Mouse (Mus musculus) intestine, postnatal 0 days (tissue): ENCODE results near the gene Arpc2. TPM values are rescaled to one million over a fixed set of nuclear protein-coding genes. Genes with fewer than 3 reads are reported as not detected.
A peak's percentile ranks its signal among the peaks of the same experiment; 100 is the strongest.

Experiments used
- ATAC-seq: fragments of 200-750 bp; cut with Nextera tagmentation; 2 replicates; pipeline ENCODE4 v1.8.0; 2017; ENCODE audit warnings: mild to moderate bottlenecking, moderate TSS enrichment, moderate library complexity
- H3K27ac ChIP-seq: fragments of 300-500 bp; sonication (generic); 2 replicates; pipeline ENCODE4 v1.5.1; 2014; ENCODE audit warnings: mild to moderate bottlenecking, low read depth, low read length, moderate library complexity
- H3K27me3 ChIP-seq: fragments of 300-500 bp; sonication (generic); replicated peaks from 2 replicates; pipeline ENCODE4 v1.6.1; 2014; ENCODE audit warnings: low read length, mixed read lengths; ENCODE audit not compliant: control insufficient read depth, insufficient read depth
- H3K36me3 ChIP-seq: fragments of 300-500 bp; sonication (generic); 2 replicates; pipeline ENCODE4 v1.6.1; 2014; ENCODE audit warnings: mild to moderate bottlenecking, moderate library complexity; ENCODE audit not compliant: control insufficient read depth, insufficient read depth
- H3K4me1 ChIP-seq: fragments of 300-500 bp; sonication (generic); replicated peaks from 2 replicates; pipeline ENCODE4 v1.6.1; 2014; ENCODE audit warnings: antibody characterized with exemption, low read length, mixed read lengths; ENCODE audit not compliant: control insufficient read depth, insufficient read depth
- H3K4me2 ChIP-seq: fragments of 300-500 bp; sonication (generic); replicated peaks from 2 replicates; pipeline ENCODE4 v1.6.1; 2014; ENCODE audit warnings: low read depth, mild to moderate bottlenecking, moderate library complexity
- H3K4me3 ChIP-seq: fragments of 300-500 bp; sonication (generic); 2 replicates; pipeline ENCODE4 v1.5.1; 2014; ENCODE audit warnings: low read depth, low read length
- H3K9ac ChIP-seq: fragments of 300-500 bp; sonication (generic); 2 replicates; pipeline ENCODE4 v1.6.1; 2014; ENCODE audit warnings: mild to moderate bottlenecking, low read depth, low read length
- H3K9me3 ChIP-seq: fragments of 300-500 bp; sonication (generic); 2 replicates; pipeline ENCODE4 v1.6.1; 2016; ENCODE audit warnings: mixed run types; ENCODE audit not compliant: control insufficient read depth
- CTCF ChIP-seq: sonication (generic); IDR thresholded peaks from 2 replicates; pipeline ENCODE4 v1.5.1; 2016; ENCODE audit warnings: low read depth, mild to moderate bottlenecking, control low read depth, antibody characterized with exemption, moderate library complexity
- WGBS: fragments of 180-500 bp; shearing (Covaris S2); extraction: QIAGEN DNeasy Blood & Tissue Kit; methylation state at CpG from one replicate; pipeline ENCODE4 v1.1.7; 2014; 5-methylcytosine and 5-hydroxymethylcytosine counted together
- polyA plus RNA-seq: library from polyadenylated mRNA; unstranded; fragments of >200 nt; fragmentation: Nextera tagmentation; extraction: Ambion mirVana; gene quantifications from 2 replicates; pipeline ENCODE4 v1.2.1, GENCODE M21; 2015

Gene Arpc2
- polyA plus RNA-seq, 1 experiment from 2014 or later: 529 TPM

DNA sequence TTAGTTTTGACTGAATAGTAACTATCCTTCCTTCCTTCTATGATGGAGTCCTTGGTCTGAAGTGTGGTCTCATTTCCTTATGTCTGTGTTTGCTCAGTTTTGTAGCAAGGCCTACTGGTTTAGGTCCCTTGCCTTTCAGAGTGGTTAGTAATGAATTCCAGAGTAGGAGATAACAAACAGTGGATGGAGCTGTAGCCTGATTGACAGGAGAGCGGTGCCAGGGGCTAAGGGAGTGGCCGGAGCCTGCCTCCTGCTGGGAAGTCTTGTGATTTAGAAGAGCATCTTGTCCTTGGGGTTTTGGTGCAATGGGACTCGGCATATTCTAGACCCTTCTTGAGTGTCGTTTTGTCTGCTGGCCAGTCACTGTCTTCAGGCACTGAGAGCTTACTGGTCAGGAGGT, 20.9 kb downstream of the Arpc2 start:
- ATAC-seq: no peak
- peak; percentile 43 for TF ChIP-seq CTCF
- Histone ChIP-seq H3K9me3 (no peaks in the 10 kb centered on the region), H3K4me2 (no peak overlapping the region), H3K9ac (no peak overlapping the region), H3K27ac (peak overlapping the region; percentile 79), H3K36me3 (peaks cover 81% of the 10 kb centered on the region), H3K4me1 (0 out of 2 replicates have a peak, but pooled peaks cover 5% of the 10 kb centered on the region), H3K27me3 (no peaks in the 10 kb centered on the region), H3K4me3 (no peak overlapping the region)
- 65% methylated on average over 4 of the region's 4 CpGs for WGBS

- no peak for TF ChIP-seq CTCF
- no peak overlapping the region for H3K4me3 ChIP-seq
- no peaks in the 10 kb centered on the region for H3K4me1 ChIP-seq
- no peaks in the 10 kb centered on the region for H3K27me3 ChIP-seq
- H3K9ac ChIP-seq: no peak overlapping the region
- WGBS: 87% methylated on average over 6 of the region's 6 CpGs
- no peak overlapping the region for H3K4me2 ChIP-seq
- no peak overlapping the region for H3K27ac ChIP-seq
- H3K9me3 ChIP-seq: no peaks in the 10 kb centered on the region
- H3K36me3 ChIP-seq: peaks cover 87% of the 10 kb centered on the region
- no peak for ATAC-seq
These were observed 26.6 kb downstream of the Arpc2 start for GRCm38 (mm10) chr1:74262510-74262909.

- no peak for ATAC-seq
- Histone ChIP-seq H3K9me3 (no peaks in the 10 kb centered on the region), H3K4me2 (no peak overlapping the region), H3K27me3 (no peaks in the 10 kb centered on the region), H3K4me1 (no peaks in the 10 kb centered on the region), H3K4me3 (no peak overlapping the region), H3K36me3 (peaks cover 53% of the 10 kb centered on the region), H3K27ac (no peak overlapping the region), H3K9ac (no peak overlapping the region)
- peak; percentile 48 for TF ChIP-seq CTCF
- WGBS: 82% methylated on average over 8 of the region's 8 CpGs
These were observed 32.9 kb downstream of the Arpc2 start for GRCm38 (mm10) chr1:74268750-74269149.

GRCm38 (mm10) chr1:74271659-74272058, 35.8 kb downstream of the Arpc2 start:
- Histone ChIP-seq H3K27ac (no peak overlapping the region), H3K4me1 (no peaks in the 10 kb centered on the region), H3K4me2 (no peak overlapping the region), H3K9ac (no peak overlapping the region), H3K9me3 (no peaks in the 10 kb centered on the region), H3K4me3 (no peak overlapping the region), H3K36me3 (peaks cover 24% of the 10 kb centered on the region), H3K27me3 (no peaks in the 10 kb centered on the region)
- no peak for TF ChIP-seq CTCF
- 57% methylated on average over 4 of the region's 4 CpGs for WGBS
- no peak for ATAC-seq

DNA sequence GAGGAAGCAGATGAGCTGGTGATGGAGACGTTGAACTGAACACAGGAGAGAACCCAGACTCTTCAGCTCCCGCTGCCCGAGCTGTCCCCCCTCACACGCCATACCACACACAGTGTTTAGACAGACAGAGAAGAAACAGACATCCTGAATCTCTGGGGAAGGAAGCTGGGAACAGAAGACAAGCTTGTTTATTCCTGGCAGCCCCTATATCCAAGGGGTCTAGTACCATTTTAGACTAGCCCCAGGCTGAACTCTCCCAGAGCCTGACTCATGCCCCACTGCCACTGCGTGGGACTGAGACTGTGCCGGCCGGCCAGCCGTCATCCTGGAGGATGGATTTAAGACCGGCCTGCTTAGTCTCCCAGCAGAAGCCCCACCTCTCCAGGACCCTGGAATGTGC, 39.1 kb downstream of the Arpc2 start:
- Histone ChIP-seq H3K4me2 (no peak overlapping the region; the same call in 1 of the 2 replicates), H3K9ac (no peak overlapping the region), H3K27ac (0 out of 2 replicates have a peak overlapping the region, but pooled peaks have one; percentile 15), H3K36me3 (peaks cover 1% of the 10 kb centered on the region), H3K4me1 (no peaks in the 10 kb centered on the region), H3K4me3 (no peak overlapping the region), H3K27me3 (no peaks in the 10 kb centered on the region), H3K9me3 (no peaks in the 10 kb centered on the region)
- WGBS: 29% methylated on average over 9 of the region's 9 CpGs
- no peak for TF ChIP-seq CTCF
- peak; percentile 26; the same call in 1 of the 2 replicates for ATAC-seq

DNA sequence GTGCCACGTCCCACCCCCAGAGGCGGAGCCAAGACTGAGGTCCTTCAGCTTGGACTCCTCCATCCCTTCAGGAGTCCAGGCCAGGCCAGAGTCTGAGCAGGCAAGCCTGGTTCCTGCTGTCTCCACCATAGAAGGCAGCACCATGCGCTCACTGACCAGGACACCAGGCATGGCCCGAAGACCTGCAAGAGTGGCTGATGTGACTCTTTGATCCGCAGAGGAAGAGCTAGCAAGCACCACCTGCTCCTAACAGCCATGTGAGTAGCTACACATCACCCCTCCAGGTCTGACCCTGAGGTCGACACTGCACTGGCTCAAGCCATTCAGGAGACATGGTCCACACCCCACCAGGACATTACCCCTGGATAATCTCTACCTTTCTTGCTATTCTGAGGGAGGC, 41.2 kb downstream of the Arpc2 start:
- H3K4me2 ChIP-seq: no peak overlapping the region
- no peak overlapping the region for H3K4me3 ChIP-seq
- WGBS: 63% methylated on average over 6 of the region's 6 CpGs
- no peak overlapping the region for H3K27ac ChIP-seq
- no peak for ATAC-seq
- no peak for TF ChIP-seq CTCF
- no peaks in the 10 kb centered on the region for H3K9me3 ChIP-seq
- H3K4me1 ChIP-seq: no peaks in the 10 kb centered on the region
- H3K9ac ChIP-seq: no peak overlapping the region
- H3K27me3 ChIP-seq: no peaks in the 10 kb centered on the region
- H3K36me3 ChIP-seq: peaks cover 21% of the 10 kb centered on the region
